Mouse (Mus musculus) liver, adult 2 months (tissue): ENCODE measurements around the gene Ston1. TPM values are rescaled to one million over a fixed set of nuclear protein-coding genes. Genes with fewer than 3 reads are reported as not detected.

Experiments used
- DNase-seq: peaks from one replicate; pipeline ENCODE4 v3.0.0-alpha.2; 2011; ENCODE audit warnings: low read depth, low spot score; ENCODE audit errors: extremely low read depth
- H3K27ac ChIP-seq: fragments of 200-500 bp; replicated peaks from 2 replicates; pipeline ENCODE4 v1.5.1; 2012; ENCODE audit warnings: low read depth, mild to moderate bottlenecking, control low read depth, inconsistent platforms, low read length; ENCODE audit not compliant: insufficient read depth
- H3K27me3 ChIP-seq: fragments of 200-500 bp; 2 replicates; pipeline ENCODE4 v1.6.1; 2012; ENCODE audit warnings: mild to moderate bottlenecking, moderate library complexity, low read length, inconsistent platforms; ENCODE audit not compliant: control insufficient read depth, insufficient read depth
- H3K36me3 ChIP-seq: fragments of 200-500 bp; 2 replicates; pipeline ENCODE4 v1.6.1; 2012; ENCODE audit warnings: low read length, inconsistent platforms; ENCODE audit not compliant: control insufficient read depth, insufficient read depth
- H3K4me1 ChIP-seq: fragments of 200-500 bp; 2 replicates; pipeline ENCODE4 v1.6.1; 2011; ENCODE audit warnings: low read length; ENCODE audit not compliant: control insufficient read depth, insufficient read depth
- H3K4me3 ChIP-seq: fragments of 200-500 bp; 2 replicates; pipeline ENCODE4 v1.5.1; 2011; ENCODE audit warnings: low read depth, mild to moderate bottlenecking, control low read depth, low read length, moderate library complexity; ENCODE audit not compliant: insufficient read depth
- H3K79me2 ChIP-seq: fragments of 200-500 bp; 2 replicates; pipeline ENCODE4 v1.6.1; 2012; ENCODE audit warnings: inconsistent platforms, mild to moderate bottlenecking, low read length, moderate library complexity; ENCODE audit not compliant: control insufficient read depth, insufficient read depth
- H3K9ac ChIP-seq: fragments of 200-500 bp; 2 replicates; pipeline ENCODE4 v1.6.1; 2012; ENCODE audit warnings: low read depth, mild to moderate bottlenecking, control low read depth, inconsistent platforms, low read length
- CTCF ChIP-seq: fragments of 200-500 bp; IDR thresholded peaks from 2 replicates; pipeline ENCODE4 v1.5.1; 2011; ENCODE audit warnings: low read depth, low read length, control low read depth
- POLR2A ChIP-seq: fragments of 200-500 bp; IDR thresholded peaks from 2 replicates; pipeline ENCODE4 v1.6.1; 2011; ENCODE audit warnings: low read length, control low read depth; ENCODE audit not compliant: insufficient read depth; ENCODE audit errors: extremely low read depth
- WGBS: fragments of 180-500 bp; shearing (Covaris S2); methylation state at CpG from one replicate; pipeline ENCODE4 v1.1.7; 2018; 5-methylcytosine and 5-hydroxymethylcytosine counted together
- polyA plus RNA-seq: library from polyadenylated mRNA; depleted of rRNA; stranded (reverse); fragments of >200 nt; gene quantifications from 2 replicates; pipeline ENCODE4 v1.2.3, GENCODE M21; 2012
- total RNA-seq: library from RNA; depleted of rRNA; stranded (reverse); fragments of >200 nt; gene quantifications from 2 replicates; pipeline ENCODE4 v1.2.3, GENCODE M21; 2014

Ston1 gene
- total and polyA plus RNA-seq, 2 experiments, result 2.5 to 5.1 TPM

- Histone ChIP-seq H3K27ac (no peak overlapping the region), H3K27me3 (no peaks in the 10 kb centered on the region), H3K9ac (no peak overlapping the region), H3K4me3 (no peak overlapping the region), H3K79me2 (peaks cover 4% of the 10 kb centered on the region; the same call in 1 of the 2 replicates), H3K4me1 (peaks cover 22% of the 10 kb centered on the region), H3K36me3 (no peaks in the 10 kb centered on the region)
- DNase-seq, result no peak
- TF ChIP-seq CTCF, result no peak
- TF ChIP-seq POLR2A, result no peak
- WGBS, result 96% methylated on average over 4 of the region's 4 CpGs
These were observed 26.9 kb downstream of the Ston1 start for GRCm38 (mm10) chr17:88624386-88624785.

- 90% methylated on average over 13 of the region's 13 CpGs for WGBS
- peak overlapping the region; percentile 48 for H3K27ac ChIP-seq
- TF ChIP-seq CTCF (no peak), POLR2A (no peak)
- H3K4me1 ChIP-seq, result peaks cover 22% of the 10 kb centered on the region
- no peak overlapping the region for H3K9ac ChIP-seq
- H3K27me3 ChIP-seq, result no peaks in the 10 kb centered on the region
- H3K4me3 ChIP-seq, result no peak overlapping the region
- H3K79me2 ChIP-seq, result peaks cover 4% of the 10 kb centered on the region; the same call in 1 of the 2 replicates
- no peaks in the 10 kb centered on the region for H3K36me3 ChIP-seq
- DNase-seq, result no peak
These were observed 27.9 kb downstream of the Ston1 start for GRCm38 (mm10) chr17:88625350-88625749.

GRCm38 (mm10) chr17:88625931-88626330, 28.4 kb downstream of the Ston1 start:
- Histone ChIP-seq H3K4me1 (peaks cover 22% of the 10 kb centered on the region), H3K36me3 (no peaks in the 10 kb centered on the region), H3K9ac (no peak overlapping the region), H3K79me2 (peaks cover 4% of the 10 kb centered on the region; the same call in 1 of the 2 replicates), H3K27ac (peak overlapping the region; percentile 73), H3K4me3 (no peak overlapping the region), H3K27me3 (no peaks in the 10 kb centered on the region)
- no peak for DNase-seq
- no peak for TF ChIP-seq POLR2A
- 70% methylated on average over 7 of the region's 7 CpGs for WGBS

GRCm38 (mm10) chr17:88626347-88626811, 28.9 kb downstream of the Ston1 start:
- peak overlapping the region; percentile 73 for H3K27ac ChIP-seq

GRCm38 (mm10) chr17:88627150-88627549, 29.7 kb downstream of the Ston1 start:
- TF ChIP-seq CTCF (no peak), POLR2A (no peak)
- Histone ChIP-seq H3K9ac (0 out of 2 replicates have a peak overlapping the region, but pooled peaks have one; percentile 0), H3K79me2 (peaks cover 4% of the 10 kb centered on the region; the same call in 1 of the 2 replicates), H3K36me3 (no peaks in the 10 kb centered on the region), H3K27me3 (no peaks in the 10 kb centered on the region), H3K27ac (peak overlapping the region; percentile 73), H3K4me3 (peak overlapping the region; percentile 5), H3K4me1 (peaks cover 10% of the 10 kb centered on the region)
- DNase-seq, result peak; percentile 74
- 14% methylated on average over 7 of the region's 7 CpGs for WGBS

More at GRCm38 (mm10) chr17:88626347-88626811, 28.9 kb downstream of the Ston1 start:
- 76% methylated on average over 7 of the region's 7 CpGs for WGBS
- H3K9ac ChIP-seq, result no peak overlapping the region
- no peaks in the 10 kb centered on the region for H3K27me3 ChIP-seq
- no peaks in the 10 kb centered on the region for H3K36me3 ChIP-seq
- H3K79me2 ChIP-seq, result peaks cover 4% of the 10 kb centered on the region; the same call in 1 of the 2 replicates
- TF ChIP-seq CTCF (no peak), POLR2A (no peak)
- DNase-seq, result peak; percentile 29
- H3K4me3 ChIP-seq, result peak overlapping the region; percentile 3; the same call in 1 of the 2 replicates
- H3K4me1 ChIP-seq, result peaks cover 18% of the 10 kb centered on the region

- no peaks in the 10 kb centered on the region for H3K36me3 ChIP-seq
- DNase-seq, result peak; percentile 61
- H3K4me3 ChIP-seq, result peak overlapping the region; percentile 29; the same call in 1 of the 2 replicates
- peaks cover 6% of the 10 kb centered on the region for H3K4me1 ChIP-seq
- no peak overlapping the region for H3K9ac ChIP-seq
- peaks cover 10% of the 10 kb centered on the region; the same call in 1 of the 2 replicates for H3K79me2 ChIP-seq
- 61% methylated on average over 10 of the region's 10 CpGs for WGBS
- H3K27me3 ChIP-seq, result no peaks in the 10 kb centered on the region
- TF ChIP-seq POLR2A (no peak), CTCF (no peak)
- no peak overlapping the region for H3K27ac ChIP-seq
These were observed 31.3 kb downstream of the Ston1 start for GRCm38 (mm10) chr17:88628676-88629380.
